Mouse (Mus musculus) ovary, adult 18-20 months (tissue): ENCODE data around the gene Trim71.
A peak's percentile ranks its signal among the peaks of the same experiment; 100 is the strongest.
"Not testable (repeated sequence)": the region's sequence is repeated elsewhere in the genome, so short reads cannot be mapped to it uniquely, and the experiment has no call there.

ENCODE experiments used
- DNase-seq: peaks from one replicate; pipeline ENCODE4 v3.0.0; 2022; ENCODE audit warnings: low spot score, mixed read lengths

Gene Trim71

DNA sequence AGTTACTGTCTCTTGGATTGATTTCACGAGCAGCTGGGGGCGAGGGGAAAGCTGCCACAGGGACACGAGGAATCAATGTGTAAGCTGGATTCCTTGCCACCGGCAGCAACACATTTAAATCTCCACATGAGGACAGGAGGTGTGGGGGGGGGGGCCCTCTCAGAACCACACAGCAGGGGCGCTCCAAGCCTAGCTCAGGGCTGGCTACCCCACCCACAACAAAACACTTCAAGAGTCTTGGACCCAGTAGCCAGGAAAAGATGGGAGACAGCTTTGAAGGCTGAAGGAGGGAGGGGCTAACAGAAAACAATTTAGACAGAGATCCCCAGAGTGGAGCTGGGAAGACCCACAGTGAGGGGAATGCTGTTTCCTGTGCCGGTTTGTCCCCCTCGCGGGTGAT is 38.3 kb downstream of the Trim71 start:
- no peak for DNase-seq

DNA sequence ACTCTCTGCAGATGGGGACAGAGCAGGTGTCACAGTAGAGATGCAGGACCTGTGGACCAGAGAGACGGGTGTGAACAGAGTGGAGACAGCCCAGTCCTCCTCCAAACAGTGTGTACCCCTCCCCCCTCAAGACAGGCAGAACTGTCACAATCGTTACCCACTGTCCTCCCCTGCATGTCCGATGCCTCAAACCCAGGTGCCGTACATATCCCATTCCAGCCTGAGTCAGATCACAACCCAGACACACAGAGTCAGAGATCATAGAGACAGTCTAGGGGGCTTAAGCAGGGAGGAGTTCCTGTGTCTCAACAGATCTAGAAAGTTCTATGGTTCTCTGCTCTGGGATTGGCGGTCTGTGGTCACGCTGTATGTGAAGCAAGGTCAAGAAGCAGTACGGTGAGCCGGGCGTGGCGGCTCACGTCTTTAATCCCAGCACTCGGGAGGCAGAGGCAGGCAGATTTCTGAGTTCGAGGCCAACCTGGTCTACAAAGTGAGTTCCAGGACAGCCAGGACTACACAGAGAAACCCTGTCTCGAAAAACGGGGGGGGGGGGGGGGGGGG is 39.0 kb downstream of the Trim71 start:
- no peak for DNase-seq

DNA sequence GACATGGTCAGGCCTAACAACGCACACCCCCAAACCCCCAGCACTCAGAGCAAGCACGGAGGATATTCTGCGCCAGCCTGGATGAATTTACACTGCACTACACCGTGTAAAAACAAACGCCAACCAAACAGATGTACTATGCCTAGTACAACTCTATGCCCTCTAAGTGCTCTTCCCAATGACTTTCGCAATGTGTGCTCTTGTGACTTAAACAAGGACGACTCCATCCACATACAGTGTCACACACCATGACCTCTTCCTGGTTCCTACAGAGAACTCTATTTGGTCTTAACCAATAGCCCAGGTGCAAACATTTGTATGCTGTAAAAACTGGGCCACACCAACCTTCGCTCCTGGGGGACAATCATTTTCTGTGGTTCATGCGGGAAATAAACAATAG is 41.7 kb downstream of the Trim71 start:
- no peak for DNase-seq

- no peak for DNase-seq
These were observed 42.1 kb downstream of the Trim71 start for GRCm38 (mm10) chr9:114522041-114522440.

DNA sequence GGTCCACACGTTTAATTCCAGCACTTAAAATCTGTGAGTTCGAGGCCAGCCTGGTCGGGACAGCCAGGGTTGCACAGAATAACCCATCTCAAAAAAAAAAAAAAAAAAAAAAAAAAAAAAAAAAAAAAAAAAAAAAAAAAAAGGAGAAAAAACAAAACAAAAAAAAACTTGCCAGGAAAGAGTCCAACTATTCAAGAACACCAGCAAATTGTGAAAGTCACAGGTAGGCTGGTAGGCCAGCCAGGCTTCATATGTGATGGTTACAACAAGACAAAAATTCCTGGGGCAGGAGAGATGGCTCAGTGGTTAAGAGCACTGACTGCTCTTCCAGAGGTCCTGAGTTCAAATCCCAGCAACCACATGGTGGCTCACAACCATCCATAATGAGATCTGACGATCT is 43.6 kb downstream of the Trim71 start:
- DNase-seq = not testable (repeated sequence)

DNA sequence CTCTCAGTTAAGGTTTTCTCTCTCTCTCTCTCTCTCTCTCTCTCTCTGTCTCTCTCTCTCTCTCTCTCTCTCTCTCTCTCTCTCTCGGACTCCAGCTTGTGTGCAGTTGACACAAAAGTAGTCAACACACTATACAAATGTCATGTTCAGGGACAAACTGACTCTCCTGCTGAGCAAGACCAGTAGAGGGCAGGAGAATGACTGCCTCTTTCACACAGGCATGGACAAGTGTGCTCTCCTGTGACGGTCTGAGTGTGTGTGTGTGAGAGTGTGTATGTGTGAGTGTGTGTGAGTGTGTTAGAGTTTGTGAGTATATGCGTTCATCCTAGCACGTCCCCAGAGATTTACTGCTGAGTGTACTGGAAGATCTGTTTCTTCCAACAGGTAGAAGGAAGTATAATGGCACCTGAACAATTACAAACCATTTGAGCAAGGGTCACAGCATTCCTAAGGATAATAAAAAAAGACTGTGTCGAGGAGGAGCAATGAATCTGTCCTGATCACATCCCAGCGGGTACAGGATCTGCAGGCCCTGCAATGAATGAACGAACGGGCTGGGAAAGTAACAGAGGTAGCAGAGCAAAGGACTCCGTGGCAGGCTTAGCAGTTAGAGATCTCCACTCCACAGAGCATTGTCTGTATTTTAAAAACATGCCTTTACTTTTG is 45.2 kb downstream of the Trim71 start:
- no peak for DNase-seq

- no peak for DNase-seq
These were observed 46.2 kb downstream of the Trim71 start for GRCm38 (mm10) chr9:114517924-114518497.

DNA sequence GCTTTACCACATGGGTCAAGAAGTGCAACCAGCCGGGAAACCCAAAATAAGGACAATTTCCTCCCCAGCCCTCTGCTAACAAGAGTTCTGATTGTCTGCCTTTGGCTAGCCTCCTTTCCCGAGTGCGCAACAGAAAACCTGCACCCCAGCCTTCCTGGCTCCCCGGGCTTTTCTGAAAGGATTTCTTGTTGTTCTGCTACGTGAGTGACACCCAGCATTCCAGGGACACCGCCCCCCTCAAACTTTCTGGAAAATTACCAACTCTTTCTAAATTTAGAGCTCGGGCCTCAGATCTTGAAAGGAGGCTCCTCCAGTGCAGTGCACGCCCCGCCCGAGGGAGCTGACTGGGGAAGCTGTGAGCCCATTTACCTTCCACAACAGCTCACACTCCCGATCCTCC is 48.8 kb downstream of the Trim71 start, which contains the start of gene C130032M10Rik:
Gene C130032M10Rik, plus strand, starts transcription at position 334 of the 400 bp plus-strand sequence.
- no peak for DNase-seq

GRCm38 (mm10) chr9:114512831-114513230 is 51.3 kb downstream of the Trim71 start:
- no peak for DNase-seq

GRCm38 (mm10) chr9:114509785-114510184 is 54.4 kb downstream of the Trim71 start:
- no peak for DNase-seq

- no peak for DNase-seq
These were observed 56.7 kb downstream of the Trim71 start for GRCm38 (mm10) chr9:114507421-114507820.

- DNase-seq = no peak
These were observed 57.6 kb downstream of the Trim71 start for GRCm38 (mm10) chr9:114506564-114506963.

DNA sequence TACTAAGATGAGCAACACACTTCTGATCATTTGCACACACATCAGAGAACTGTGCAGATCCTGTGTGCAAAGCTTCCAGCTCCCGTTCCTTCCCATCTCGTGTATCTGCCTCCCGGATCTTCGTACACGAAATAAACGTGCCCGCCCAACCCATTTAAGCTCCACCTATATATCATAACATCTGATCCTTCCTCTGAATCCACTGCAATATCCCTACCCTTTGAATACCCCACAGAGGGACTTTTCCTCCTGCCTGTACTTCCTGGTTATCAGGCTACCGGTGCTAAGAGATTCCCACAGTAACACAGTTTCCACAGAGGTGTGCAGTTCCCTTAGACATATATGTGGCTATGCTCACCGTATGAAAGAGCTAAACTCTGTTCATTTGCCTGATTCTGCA is 59.4 kb downstream of the Trim71 start, which contains the start of gene Ccr4:
Gene Ccr4, minus strand, starts transcription at position 101 of the 400 bp plus-strand sequence.
- DNase-seq = no peak

GRCm38 (mm10) chr9:114502711-114503427 is 61.3 kb downstream of the Trim71 start:
- DNase-seq = no peak

DNA sequence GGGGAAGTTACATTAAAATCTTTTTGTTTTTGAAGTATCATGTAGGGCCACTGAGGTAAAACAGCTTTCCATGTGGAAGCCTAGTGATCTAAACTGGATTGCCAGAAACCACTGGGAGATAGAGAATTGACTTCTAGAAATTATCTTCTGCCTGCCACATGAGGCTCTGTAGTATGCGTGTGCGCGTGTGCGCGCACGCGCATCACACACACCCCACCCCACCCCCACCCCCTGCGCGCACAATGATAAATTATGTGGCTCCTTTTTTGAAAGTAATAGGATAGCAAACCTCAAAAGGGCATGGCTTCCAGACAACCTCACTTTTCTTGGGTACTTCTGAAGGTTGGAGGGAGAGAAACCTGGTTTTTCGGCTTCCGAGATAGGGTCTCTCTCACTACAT is 62.3 kb downstream of the Trim71 start:
- DNase-seq = no peak

GRCm38 (mm10) chr9:114501111-114501510 is 63.1 kb downstream of the Trim71 start:
- no peak for DNase-seq

DNA sequence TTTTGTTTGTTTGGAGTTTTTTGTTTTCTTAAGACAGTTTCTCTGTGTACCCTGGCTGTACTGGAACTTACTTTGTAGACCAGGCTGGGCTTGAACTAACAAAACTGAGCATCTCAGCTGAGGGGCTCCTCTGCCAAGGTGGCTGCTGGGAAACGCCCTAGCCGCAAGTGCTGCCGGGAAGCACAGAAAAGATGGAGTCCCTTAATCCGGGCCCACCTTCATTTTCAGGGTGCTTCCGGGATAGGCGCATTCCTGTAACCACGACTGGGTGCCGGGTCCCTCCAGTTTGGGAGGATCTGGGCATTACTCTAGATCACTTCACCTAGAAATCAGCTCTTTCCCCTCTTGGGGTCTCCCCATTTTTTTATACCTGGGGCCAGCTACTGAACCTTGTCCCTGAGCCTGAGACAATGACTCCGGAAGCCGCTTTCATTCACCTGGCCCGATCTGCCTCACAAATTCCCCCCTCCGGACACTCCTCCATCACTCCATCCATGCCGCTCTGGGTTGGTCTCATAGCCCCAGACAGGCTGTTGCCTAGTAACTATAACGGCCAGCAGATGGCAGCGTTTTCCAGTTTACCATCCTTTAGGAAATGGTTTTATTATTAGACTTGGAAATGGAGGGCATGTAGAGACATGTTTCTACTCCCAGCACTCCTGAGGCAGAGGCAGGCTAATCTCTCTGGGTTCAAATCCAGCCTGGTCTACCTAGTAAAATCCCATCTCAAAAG is 64.2 kb downstream of the Trim71 start:
- no peak for DNase-seq

DNA sequence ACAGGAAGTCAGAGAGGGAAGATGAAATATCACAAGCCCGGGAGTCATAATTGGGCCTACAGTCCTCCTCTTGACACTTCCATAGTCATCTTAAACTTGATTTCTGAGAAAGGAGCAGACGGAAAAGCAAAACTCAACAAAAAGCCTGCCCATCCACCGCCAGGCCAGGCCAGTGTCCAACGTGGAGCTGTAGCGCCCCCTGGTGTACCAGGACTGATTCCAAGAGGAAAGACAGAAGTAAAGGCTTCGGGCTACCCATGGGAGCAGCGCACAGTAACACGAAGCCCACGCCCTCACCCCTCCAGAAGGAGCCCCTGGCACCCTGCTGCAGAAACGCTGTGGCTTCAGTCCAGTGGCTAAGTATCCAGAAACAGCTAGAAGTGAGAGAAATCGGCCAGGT is 66.0 kb downstream of the Trim71 start:
- DNase-seq = peak; percentile 52

- no peak for DNase-seq
These were observed 67.7 kb downstream of the Trim71 start for GRCm38 (mm10) chr9:114496469-114496868.

DNA sequence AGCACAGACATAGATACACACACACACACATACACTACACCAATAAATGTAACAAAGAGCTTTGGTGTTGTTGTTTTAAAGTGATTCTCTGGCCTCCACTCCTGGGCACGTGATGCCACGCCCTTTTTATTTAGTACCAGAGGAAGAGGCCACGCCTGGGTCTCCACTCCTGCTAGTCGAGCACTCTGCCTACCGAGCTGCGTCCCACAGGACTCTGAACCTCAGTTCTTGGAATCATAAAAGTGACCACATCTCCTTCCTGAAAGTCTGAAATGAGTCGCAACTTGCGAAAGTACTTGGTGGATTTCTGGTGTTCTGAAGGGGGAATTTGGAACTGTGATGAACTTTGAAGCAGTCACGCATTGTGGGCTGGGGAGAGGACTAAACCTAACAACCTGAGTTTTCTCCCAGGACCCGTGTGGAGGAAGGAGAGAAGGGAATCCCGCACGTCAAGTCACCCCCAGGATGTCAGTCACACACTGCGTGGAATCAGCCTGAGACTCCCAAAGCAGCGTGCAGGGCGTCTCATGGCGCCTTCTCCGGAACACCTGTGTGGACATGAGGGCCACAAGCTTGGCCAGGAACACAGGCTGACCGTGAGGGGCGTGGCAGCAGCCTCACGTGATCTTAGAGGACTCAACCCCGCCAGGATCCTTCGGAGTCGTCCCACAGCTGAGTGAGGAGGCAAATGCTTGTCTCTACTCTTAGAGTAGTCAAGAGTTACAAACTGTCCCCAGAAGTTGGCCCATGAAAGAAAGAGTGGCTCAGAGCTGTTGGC is 76.5 kb downstream of the Trim71 start:
- DNase-seq = no peak

GRCm38 (mm10) chr9:114486808-114487207 is 77.4 kb downstream of the Trim71 start:
- DNase-seq = no peak
